ENCODE assay signal across 8 mouse cellular contexts in the genomic region with DNA sequence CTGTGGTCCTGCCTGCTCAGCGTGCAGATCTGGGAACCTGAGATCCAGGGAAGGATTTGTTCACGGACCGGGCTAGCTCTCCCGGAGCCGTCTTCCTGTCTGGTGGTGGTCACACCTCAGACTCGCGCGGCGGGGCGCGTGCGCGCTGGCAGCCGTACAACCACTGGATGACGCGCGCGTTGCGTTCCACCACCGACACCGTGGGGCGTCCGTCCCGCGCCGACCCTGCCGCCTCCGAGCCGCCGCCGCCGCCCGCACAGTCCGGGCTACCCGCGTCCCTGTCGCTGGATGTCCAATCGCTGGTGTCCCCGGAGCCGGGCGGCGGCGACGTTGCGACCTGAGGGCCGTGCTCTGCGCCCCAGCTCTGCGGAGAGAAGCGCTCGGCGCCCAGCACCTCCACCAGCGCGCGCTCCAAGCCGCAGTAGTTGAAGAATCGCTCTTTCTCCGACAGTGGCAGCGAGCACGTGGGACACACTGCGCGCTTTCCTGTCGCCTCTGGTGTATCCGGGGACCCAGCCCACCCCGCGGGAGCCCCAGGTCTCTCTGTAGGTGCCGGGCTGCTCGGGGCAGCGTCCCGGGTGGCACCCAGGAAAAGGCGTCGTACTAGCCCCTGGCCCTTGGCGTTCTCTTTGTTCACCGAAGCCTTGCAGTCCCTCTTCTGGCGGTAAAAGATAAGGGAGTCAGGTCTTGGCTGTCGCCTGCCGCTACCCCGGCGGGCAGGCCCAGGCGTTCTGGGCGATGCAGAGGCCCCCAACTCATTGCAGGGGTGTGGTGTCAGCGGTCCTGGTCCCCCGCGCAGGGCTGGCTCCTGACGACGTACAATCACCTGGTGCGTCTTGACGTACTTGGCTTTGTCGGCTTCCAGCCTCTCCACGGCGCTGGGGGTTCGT. TPM values are rescaled to one million over a fixed set of nuclear protein-coding genes. Genes with fewer than 3 reads are reported as not detected.
DNase-seq lines count a peak whose midpoint lies in the region; TF ChIP-seq lines count a peak whose summit lies in the region.

No protein-coding gene starts in this region.

- TF ChIP-seq CTCF in kidney, adult 2 months (conservative IDR thresholded peaks at IDR 0.05; ENCODE audit: insufficient read depth, insufficient read length, low read depth, low read length), result no peak
- TF ChIP-seq CTCF in small intestine, adult 2 months (IDR thresholded peaks at IDR 0.05; ENCODE audit: extremely low read depth, insufficient read length, insufficient replicate concordance, low read depth, low read length), result no peak

- peak overlapping the region; percentile 64 for H3K4me3 ChIP-seq in kidney, adult 2 months (ENCODE audit: insufficient read depth, low read depth, low read length)
- peak overlapping the region; percentile 80 for H3K4me3 ChIP-seq in brown adipose tissue, adult 24 weeks (ENCODE audit: insufficient read depth, low read depth, low read length)
- H3K4me3 ChIP-seq in heart, embryonic 10.5 days, result peak overlapping the region; percentile 60
- peak overlapping the region; percentile 60 for H3K4me3 ChIP-seq in small intestine, adult 2 months (ENCODE audit: low read depth, low read length)

- H3K27ac ChIP-seq in kidney, adult 2 months (ENCODE audit: insufficient read depth, low read depth, low read length), result peak overlapping the region; percentile 57
- peak overlapping the region; percentile 89 for H3K27ac ChIP-seq in brown adipose tissue, adult 24 weeks (replicated peaks; ENCODE audit: low read depth, low read length)
- H3K27ac ChIP-seq in heart, embryonic 10.5 days, result peak overlapping the region; percentile 88
- H3K27ac ChIP-seq in small intestine, adult 2 months (ENCODE audit: insufficient read depth, low read depth, low read length), result no peak overlapping the region

- H3K9me3 ChIP-seq in heart, embryonic 10.5 days, result no peaks in the 10 kb centered on the region

- WGBS in kidney, adult 2 months, result 3% methylated on average over 91 of the region's 91 CpGs
- under 1% methylated on average over 91 of the region's 91 CpGs for WGBS in heart, embryonic 10.5 days
- 2% methylated on average over 91 of the region's 91 CpGs for WGBS in small intestine, adult 2 months

- peaks cover 6% of the 10 kb centered on the region for H3K27me3 ChIP-seq in kidney, adult 2 months (replicated peaks; ENCODE audit: control insufficient read depth, insufficient read depth, low read length)
- H3K27me3 ChIP-seq in heart, embryonic 10.5 days (ENCODE audit: insufficient read depth, poor library complexity, severe bottlenecking), result peaks cover 74% of the 10 kb centered on the region
- H3K27me3 ChIP-seq in small intestine, adult 2 months (ENCODE audit: control insufficient read depth, insufficient read depth, low read length), result peaks cover 50% of the 10 kb centered on the region

- peaks cover 10% of the 10 kb centered on the region; the same call in 1 of the 2 replicates for H3K4me1 ChIP-seq in kidney, adult 2 months (ENCODE audit: control insufficient read depth, insufficient read depth, low read length)
- peaks cover 5% of the 10 kb centered on the region for H3K4me1 ChIP-seq in brown adipose tissue, adult 24 weeks (ENCODE audit: control insufficient read depth, insufficient read depth, insufficient read length, low read length)
- peaks cover 70% of the 10 kb centered on the region for H3K4me1 ChIP-seq in heart, embryonic 10.5 days
- H3K4me1 ChIP-seq in small intestine, adult 2 months (ENCODE audit: control insufficient read depth, insufficient read depth, insufficient read length, low read length), result peaks cover 17% of the 10 kb centered on the region

- no peaks in the 10 kb centered on the region for H3K36me3 ChIP-seq in kidney, adult 2 months (ENCODE audit: control insufficient read depth, insufficient read depth, low read length)
- no peaks in the 10 kb centered on the region for H3K36me3 ChIP-seq in heart, embryonic 10.5 days
- H3K36me3 ChIP-seq in small intestine, adult 2 months (ENCODE audit: control insufficient read depth, insufficient read depth, low read length), result no peaks in the 10 kb centered on the region

- TF ChIP-seq POLR2A in kidney, adult 2 months (IDR thresholded peaks at IDR 0.05; ENCODE audit: low read depth, low read length), result no peak
- TF ChIP-seq POLR2A in small intestine, adult 2 months (IDR thresholded peaks at IDR 0.05; ENCODE audit: low read depth, low read length), result no peak

- peak; percentile 43 for DNase-seq in kidney, adult 2 months
- no peak for DNase-seq in kidney, adult 11 months
- no peak for DNase-seq in heart, embryonic 10.5 days (ENCODE audit: low spot score)
- peak; percentile 64 for DNase-seq in kidney, postnatal 10 days
- DNase-seq in lung, postnatal 4 days, result peak; percentile 52 to 62
- no peak for DNase-seq in urinary bladder, postnatal 10 days (ENCODE audit: low spot score)

RNA-seq across cellular contexts. Expression of gene Grrp1, which starts 2.4 kb away (rescaled TPM):
- 11.5 and 11.8 TPM in 2 replicates for polyA plus RNA-seq in kidney, adult 2 months (2012; rRNA removed)
- 2.5 and 2.8 TPM in 2 replicates for polyA plus RNA-seq in brown adipose tissue, adult 24 weeks (2012; ENCODE audit: insufficient read depth, insufficient read length, missing spikeins)
- 6.3 and 8.8 TPM in 2 replicates for polyA plus RNA-seq in heart, embryonic 10.5 days (2016; fragmentation: Nextera tagmentation; extraction: Ambion mirVana)
- polyA plus RNA-seq in small intestine, adult 2 months (2012; rRNA removed), result 8.6 and 16.7 TPM in 2 replicates

RNA-seq across cellular contexts. Expression of gene Gm30191, which starts 4.8 kb away (rescaled TPM):
- polyA plus RNA-seq in kidney, adult 2 months (2012; rRNA removed), result 0.27 TPM in 1 of 2 replicates, not detected in the other
- polyA plus RNA-seq in brown adipose tissue, adult 24 weeks (2012; ENCODE audit: insufficient read depth, insufficient read length, missing spikeins), result not detected in 2 replicates
- polyA plus RNA-seq in heart, embryonic 10.5 days (2016; fragmentation: Nextera tagmentation; extraction: Ambion mirVana), result not detected in 2 replicates
- 0.35 TPM in 1 of 2 replicates, not detected in the other for polyA plus RNA-seq in small intestine, adult 2 months (2012; rRNA removed)

RNA-seq across cellular contexts. Expression of gene Zfp593, which starts 6.1 kb away (rescaled TPM):
- polyA plus RNA-seq in kidney, adult 2 months (2012; rRNA removed), result 6.0 and 6.4 TPM in 2 replicates
- polyA plus RNA-seq in brown adipose tissue, adult 24 weeks (2012; ENCODE audit: insufficient read depth, insufficient read length, missing spikeins), result 2.8 and 3.1 TPM in 2 replicates
- 13.3 and 15.3 TPM in 2 replicates for polyA plus RNA-seq in heart, embryonic 10.5 days (2016; fragmentation: Nextera tagmentation; extraction: Ambion mirVana)
- polyA plus RNA-seq in small intestine, adult 2 months (2012; rRNA removed), result 6.4 and 7.2 TPM in 2 replicates

RNA-seq across cellular contexts. Expression of gene E130218I03Rik, which starts 8.0 kb away (rescaled TPM):
- polyA plus RNA-seq in kidney, adult 2 months (2012; rRNA removed), result not detected in 2 replicates
- polyA plus RNA-seq in brown adipose tissue, adult 24 weeks (2012; ENCODE audit: insufficient read depth, insufficient read length, missing spikeins), result not detected in 2 replicates
- 0.19 and 0.28 TPM in 2 replicates for polyA plus RNA-seq in heart, embryonic 10.5 days (2016; fragmentation: Nextera tagmentation; extraction: Ambion mirVana)
- polyA plus RNA-seq in small intestine, adult 2 months (2012; rRNA removed), result not detected in 2 replicates

RNA-seq across cellular contexts. Expression of gene Cnksr1, which starts 13.3 kb away (rescaled TPM):
- 14.9 and 17.3 TPM in 2 replicates for polyA plus RNA-seq in kidney, adult 2 months (2012; rRNA removed)
- 0.63 TPM in 1 of 2 replicates, not detected in the other for polyA plus RNA-seq in brown adipose tissue, adult 24 weeks (2012; ENCODE audit: insufficient read depth, insufficient read length, missing spikeins)
- polyA plus RNA-seq in heart, embryonic 10.5 days (2016; fragmentation: Nextera tagmentation; extraction: Ambion mirVana), result 1.2 TPM in 2 replicates
- 16.3 and 42.5 TPM in 2 replicates for polyA plus RNA-seq in small intestine, adult 2 months (2012; rRNA removed)

Comparison
In these comparisons a context has a peak if more than half of its experiments do, and no peak if none do; other contexts are left out.
1. DNase-seq: peak in kidney, adult 2 months (single experiment), kidney, postnatal 10 days (single experiment) and lung, postnatal 4 days (2 of 2); none in kidney, adult 11 months (single experiment), heart, embryonic 10.5 days (single experiment) and urinary bladder, postnatal 10 days (single experiment).
2. Peak in every context shown above with its lines, with median percentiles within 50 percentile points of each other: H3K4me3 ChIP-seq.